Mouse (Mus musculus) heart, adult 18-20 months (tissue): ENCODE measurements at regions not wholly inside any gene's neighbourhood (a gene's known extent, or its start where the extent isn't known, plus 50 kb on each side); places are given as distances from the start of the nearest gene placed in this dataset.

Experiments
- DNase-seq, 2 experiments: peaks; one replicate each; pipeline ENCODE4 v3.0.0; 2021 to 2022; ENCODE audit warnings: mixed read lengths in 1 of 2

DNA sequence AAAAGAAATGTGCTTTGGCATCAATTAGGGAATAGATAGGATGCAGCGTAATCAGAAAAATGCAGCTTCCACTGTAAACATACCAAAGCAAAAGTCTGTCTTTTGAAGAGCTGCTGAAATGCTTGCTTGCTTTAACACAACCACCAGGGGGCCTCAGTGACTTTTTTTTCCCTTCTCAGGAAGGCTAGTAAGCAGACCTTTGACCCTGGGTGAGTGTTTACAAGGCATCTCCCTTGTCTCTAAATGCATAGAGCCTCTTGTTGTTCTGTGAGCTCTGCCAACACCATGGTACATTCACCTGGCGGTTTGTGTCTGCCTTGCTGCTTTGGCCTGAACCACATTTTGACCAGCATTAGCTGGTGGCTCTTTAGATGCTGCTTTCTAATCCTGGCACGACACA, 191.9 kb upstream of the C9orf72 start:
- peak in 1 of 2 experiments; percentile 2 for DNase-seq

DNA sequence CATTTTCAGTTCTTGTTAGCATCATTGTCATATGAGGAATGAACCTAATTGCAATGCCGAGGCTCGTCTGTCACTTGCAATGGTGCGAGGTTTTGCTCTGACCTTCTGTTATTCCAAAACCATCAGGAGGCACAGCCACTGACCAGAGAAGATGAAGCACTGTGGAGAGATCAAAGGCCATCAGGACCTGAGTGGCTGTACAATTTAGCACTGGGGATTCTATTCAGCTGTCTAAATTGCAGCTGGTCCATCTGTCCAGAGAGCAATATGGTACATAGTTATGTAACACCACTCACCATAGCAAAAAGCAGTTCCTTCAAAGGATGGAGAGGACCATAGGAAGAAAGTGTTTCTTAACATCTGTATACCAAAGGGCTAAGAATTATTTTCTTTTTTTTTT, 187.5 kb upstream of the C9orf72 start:
- DNase-seq = no peak

DNA sequence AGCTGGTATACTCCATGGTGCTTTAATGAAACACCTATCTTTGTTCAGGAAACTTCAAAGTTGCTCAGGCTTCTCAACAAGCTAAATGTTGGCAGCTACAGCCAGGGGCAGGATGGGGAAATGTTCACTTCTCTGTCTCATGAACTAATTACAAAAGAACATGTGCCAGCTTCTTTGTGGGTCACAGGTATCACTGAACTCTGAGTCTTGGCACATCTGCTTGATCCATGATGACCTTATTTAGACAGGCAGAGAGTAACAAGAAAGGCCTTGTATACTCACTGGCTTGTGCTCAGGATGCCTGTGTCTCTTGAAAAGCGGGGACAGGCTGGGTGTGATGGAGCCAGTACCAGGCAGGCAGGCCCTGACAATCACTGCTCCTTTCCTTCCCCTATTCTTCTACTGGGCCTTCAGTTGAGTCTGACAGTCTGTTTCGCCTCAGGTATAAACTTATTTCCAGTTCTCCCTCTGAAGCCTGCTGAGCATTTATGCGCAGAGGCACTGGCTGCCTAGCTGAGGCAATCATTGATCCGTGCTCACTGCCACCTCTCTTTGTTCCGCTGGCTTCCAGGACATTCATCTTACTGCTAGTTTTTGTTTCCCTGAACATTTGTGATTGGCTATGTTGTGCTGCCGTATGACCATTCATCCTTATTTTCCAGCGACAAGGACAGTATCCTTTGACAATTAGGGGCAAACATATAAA, 179.5 kb upstream of the C9orf72 start:
- no peak for DNase-seq

DNA sequence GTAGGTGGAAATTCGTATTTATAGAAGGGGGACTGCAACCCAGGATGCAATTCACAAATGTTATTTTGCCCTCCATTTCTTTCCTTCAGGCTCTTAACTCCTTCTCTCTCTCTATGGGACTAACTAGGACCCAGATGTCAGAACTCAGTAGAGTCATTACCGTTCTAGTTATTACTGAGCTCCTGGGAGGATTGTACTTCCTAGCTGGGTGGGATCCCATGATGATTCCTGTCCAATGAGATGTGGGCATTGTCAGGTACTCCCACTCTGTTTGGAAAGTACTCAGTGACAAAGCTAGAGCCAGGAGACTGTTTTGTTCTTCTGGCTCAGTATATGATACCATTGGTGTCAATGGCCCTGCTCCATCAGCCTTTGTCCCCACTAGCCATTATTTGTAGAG, 178.1 kb upstream of the C9orf72 start:
- no peak for DNase-seq

DNA sequence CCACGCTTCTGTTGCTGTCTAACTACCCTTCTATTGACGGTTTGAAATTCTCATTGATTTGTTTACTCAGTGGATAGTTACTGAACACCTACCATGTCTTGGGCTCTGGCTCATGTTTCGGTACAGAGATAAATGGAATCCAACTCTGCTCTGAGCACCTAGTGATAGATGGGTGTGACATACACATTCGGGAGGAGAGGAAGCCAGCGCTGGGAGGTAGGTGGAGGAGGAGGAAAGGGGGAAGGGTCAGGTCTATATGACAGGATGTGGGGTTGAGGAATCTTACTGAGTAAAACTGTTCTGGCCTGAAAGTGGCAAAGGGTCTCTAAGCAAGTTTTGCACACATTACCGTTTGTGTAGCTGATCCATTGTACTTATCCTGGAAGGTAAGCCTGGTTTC, 177.6 kb upstream of the C9orf72 start:
- no peak for DNase-seq

DNA sequence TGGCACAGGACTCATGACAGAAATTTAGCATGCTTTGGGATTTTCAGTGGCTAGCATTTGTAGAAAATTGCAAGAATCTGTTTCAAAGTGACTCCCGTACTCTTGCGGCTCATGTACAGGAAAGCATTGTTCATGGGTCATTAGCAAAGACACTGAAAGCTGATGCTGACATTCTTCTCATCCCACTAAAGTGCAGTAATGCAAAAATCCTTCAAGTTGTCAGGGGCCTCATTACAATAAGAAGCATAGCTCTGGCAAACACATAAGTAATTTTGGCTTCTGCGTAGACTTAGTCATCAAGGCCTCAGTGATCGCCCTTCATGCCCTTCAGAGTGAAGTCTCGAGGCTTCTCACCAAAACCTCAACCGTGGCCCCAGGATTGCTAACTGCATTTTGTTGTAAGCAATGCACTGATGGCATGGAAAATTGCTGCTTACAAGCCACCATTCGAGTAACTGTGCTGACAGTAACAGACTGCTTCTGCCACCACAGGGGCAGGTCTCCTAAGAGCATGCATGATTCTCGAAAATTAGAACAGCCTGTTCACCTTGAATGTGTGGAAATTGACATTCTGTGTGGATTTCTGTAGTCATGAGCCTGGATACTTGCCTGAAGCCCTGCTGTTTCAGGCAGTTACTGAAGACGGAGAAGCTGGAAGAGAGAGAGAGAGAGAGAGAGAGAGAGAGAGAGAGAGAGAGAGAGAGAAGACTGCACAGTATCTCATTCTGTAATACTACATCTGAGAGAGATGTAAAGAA, 176.6 kb upstream of the C9orf72 start:
- DNase-seq = no peak

DNA sequence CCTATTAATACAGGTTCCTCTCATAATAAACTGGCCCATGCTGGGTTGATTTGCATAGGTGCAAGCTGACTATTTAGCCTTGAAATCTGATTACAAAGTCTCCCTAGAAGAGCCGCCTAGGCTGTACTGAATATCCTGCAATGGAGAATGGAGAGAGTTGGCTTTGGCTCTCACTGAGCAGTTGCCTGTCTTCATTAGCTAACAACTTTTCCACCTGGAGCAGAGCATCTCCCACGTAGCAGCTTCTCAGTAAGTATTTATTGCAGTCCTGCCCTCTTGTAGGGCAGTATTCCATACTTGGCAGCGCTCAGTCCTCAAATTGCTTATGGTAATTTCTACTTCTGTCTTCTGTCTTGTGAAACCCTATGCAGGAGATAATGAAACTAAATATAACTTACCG, 175.8 kb upstream of the C9orf72 start:
- no peak for DNase-seq

DNA sequence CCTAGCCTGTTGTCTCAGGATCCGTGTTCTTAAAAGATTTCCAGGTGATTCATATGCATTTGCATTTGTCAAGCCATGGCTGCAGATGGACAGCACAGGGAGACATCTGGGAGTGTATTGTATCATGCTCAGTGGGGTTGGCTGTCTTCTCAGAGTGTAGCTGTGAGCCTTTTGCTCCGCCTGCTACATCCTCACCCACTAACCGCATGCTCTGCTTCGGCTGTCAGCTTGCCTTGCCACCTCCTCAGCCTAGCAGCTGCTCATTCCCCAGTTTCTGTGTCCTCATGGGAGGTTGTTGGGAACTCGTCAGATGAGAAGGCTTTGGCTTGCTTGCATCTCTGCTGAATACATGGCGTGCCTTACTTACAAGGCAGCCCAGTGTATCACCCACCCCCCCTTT, 174.5 kb upstream of the C9orf72 start:
- no peak for DNase-seq

DNA sequence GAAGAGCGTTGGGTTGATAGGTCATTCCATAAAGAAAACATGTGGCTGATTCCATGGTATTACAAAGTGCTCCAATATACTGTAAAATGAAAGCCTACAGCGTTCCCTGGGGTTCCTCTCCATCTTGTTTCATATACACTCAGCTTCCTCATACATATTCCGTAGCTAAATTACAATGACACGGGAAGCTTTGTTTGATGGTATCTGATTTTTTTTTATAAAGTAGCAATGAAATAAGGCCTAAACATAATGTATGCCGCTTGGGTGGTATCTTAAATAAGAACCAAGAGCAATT, 169.6 kb upstream of the C9orf72 start:
- DNase-seq = no peak

DNA sequence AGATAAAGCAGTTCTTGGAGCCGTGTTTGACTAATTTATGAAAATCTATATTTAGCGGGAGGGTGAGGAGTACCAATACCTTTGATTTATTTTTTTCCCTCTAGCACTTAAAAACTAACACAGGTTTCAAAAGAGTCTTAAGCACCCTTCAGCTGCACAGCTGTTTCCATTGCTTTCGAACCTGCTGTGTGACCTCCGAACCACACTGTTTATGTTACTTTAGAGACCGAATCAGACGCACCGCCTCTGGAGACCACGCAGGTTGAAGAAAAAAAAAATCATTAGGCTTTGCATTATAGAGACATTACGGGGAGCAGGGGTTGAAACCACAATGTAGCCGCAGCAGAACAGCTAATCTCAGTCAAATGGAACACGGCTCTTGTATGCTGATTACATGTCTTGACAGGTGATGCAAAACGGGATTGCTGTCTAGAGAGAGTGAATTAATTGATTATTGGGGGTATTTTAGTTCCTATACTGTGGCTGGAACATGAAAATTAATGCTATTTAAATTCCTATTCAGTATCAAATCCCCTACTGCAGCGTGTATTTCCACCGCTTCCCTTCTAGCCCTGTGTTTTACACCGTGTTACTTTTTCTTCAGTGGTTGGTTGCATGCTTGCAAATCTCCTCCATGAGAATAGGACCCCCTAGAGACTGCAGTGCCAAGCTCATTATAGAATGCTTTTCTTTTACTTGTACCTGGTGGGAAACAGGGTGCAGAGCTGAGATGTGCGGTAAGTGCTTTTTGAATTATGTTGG, 169.0 kb upstream of the C9orf72 start:
- DNase-seq = no peak

DNA sequence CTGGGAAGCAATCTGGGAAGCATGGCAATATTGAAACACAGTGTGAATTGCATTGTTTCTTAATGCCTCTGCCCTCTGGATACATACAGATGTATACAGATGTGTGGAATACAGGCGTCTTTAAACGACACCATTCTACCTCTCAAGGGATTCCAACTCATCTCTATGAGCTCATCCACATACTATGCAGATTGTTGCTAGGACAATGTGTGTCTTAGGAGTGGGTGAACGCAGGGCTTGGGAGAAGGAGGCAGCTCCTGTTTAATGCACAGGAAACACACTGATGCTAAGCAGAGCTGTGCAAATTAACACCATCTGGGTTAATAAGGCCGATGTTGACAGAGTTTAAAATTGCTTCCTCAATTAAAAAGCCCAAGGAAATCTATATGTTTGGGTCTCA, 149.8 kb upstream of the C9orf72 start:
- DNase-seq = no peak

DNA sequence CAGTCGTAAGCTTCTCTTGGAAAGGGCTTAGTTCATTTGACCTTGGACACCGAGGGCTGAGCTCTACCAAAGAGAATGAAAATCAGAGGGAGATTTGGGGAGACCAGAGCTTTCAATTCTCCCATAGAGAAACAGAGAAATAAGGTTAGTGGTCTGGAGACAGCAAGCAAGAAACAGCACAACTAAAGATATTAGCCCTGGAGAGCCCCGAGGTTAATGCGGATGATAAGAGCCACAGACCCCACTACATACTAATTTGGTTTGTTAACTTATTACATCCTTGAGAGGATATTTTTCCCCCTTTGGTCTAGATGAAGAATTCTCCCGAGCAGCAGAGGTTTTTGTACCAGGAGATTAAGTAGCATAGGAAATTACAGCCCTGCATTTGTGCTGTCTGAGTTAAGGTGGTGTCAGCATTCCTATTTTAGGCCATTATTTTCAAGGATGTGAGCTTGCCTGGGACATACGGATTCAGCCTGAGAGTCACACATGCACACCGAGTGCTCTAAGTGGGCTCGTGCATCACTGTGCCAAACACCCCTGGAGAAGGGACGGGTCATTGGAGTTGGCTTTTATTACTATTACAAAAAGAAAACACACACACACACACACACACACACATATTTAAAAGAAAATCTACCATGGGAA, 147.4 kb upstream of the C9orf72 start:
- DNase-seq = no peak

DNA sequence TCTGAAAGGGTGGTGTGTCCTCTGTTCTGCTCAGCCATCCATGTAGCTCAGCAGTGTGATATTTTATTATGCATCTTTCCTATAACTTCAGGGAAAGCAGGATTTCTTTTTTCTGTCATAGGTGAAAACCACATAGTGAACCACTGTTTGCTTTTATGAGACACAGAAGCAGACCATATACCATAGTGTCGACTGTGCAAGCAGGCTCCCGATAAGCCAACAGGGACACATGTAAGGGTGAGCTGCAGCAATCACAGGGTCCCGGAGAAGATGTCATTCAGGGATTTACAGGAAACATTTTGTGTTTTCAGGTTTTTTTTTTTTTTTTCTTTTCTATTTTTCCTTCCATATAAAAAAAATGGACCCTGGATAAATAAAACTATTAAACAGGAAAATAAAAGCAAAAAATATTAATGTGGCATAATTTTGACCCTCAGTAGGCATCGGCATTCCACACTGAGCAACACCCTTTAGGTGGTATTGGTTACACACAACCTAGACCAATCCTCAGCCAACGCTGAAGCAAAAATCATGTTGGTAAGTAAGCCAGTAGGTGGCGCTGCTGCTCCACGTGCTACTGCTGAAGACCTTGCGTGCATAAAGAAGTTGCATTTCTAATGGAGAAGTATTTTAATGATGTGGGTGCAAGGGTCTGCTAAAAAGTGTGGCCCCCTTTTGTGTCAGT, 146.7 kb upstream of the C9orf72 start:
- DNase-seq = peak; percentile 27 to 77

DNA sequence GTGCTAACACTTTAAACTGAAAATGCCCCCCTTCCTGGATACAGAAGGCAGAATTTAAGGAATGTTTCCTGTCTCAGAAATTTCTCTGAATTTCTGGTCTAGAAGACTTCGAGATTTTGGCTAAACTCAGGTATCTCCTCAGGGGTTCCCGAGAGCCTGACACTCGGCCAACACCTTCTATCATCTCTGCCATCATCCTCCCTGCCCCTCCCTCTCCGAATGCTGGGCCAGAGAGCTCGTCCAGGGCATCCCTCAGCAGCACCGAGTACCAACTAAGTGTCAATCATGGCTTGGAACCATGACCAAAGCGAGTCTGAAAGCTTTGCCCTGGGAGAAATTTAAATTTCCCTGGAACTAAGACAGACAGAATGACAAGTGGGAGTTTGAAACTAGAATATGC, 138.2 kb upstream of the C9orf72 start:
- DNase-seq = no peak

DNA sequence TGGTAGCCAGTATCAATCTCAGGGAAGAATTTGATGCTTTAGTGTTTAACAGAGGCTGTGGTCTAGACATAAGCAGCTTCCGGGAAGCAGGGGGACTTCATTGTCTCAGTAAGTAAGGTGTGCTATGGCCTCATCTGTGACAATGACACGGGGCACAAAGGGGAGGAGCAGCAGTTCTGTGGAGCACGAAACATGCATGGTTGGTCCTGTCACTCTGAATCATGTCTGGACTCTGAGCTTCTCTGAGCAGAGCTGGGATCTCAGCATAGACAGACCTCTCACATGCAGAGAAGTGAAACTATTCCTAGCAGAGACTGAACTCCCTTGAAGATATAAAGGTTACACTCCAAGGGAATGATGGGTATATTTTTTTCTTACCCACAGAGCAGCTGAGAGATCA, 136.2 kb upstream of the C9orf72 start:
- DNase-seq = no peak

DNA sequence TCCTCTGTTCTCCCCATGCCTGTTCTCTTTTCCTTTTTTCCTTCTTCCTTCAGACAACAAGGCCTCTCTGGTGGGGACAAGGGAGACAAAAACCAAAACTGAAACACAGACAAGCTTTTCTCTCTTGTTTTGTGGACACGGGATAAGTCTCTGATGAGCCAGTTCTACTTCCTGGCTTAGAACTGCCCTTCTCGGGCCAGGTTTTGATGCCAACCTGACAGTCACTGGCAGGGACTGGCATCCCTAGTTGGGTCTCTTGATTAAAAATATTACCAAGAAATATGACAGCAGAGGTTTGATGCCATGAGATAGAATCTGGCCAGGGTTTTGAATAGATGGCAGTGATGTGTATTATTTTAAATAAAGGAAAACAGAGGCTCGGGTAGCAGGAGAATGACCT, 133.4 kb upstream of the C9orf72 start:
- DNase-seq = no peak

DNA sequence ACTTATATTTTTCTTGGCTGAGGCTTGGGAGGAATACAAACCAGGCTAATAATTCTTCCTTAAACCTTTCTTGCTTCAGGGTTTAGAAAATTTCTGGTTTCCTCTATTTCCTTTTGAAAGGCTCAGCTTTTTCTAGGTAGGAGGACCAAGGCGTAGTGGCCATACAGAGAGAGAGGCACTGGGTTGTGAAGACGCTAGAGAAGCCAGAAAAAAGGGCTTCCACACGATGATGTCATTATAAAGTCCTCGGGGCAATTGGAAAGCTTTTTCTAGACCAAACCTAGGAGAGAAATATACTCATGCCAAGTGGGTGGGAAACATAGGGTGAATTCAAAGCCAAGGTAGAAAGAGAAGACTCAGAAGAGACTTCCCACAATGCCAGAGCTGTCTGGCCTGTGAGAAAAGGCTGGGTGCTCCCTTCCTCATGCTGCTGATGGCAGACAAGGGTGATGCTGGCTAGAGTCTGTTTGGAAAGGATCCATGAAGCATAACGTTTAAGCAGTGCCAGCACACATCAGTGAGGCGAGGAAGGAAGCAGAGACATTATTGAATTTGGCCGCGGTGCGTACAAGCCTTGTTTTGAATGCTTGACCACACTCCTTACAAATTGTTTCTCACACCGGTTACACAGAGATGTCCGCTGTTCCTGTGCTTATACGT, 131.1 kb upstream of the C9orf72 start:
- peak; percentile 18 to 25 for DNase-seq

DNA sequence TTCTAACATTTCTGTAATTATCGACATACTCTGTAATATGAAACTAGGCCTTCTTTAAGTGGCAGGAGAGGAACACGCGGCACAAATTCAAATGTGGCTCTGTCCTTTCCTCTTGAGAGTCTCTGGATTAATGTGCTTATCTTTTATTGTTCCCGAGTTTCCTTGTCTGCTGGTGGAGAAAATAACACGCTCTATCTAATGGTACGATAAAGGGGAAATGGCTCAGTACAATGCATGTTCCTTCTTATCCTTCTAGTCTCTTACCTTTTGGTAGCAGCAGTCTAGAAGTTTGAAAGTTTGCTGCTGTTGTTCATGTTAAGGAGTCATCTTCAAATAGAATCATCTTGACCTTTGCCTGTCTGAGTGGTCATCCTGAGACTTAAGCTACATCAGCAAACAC, 130.1 kb upstream of the C9orf72 start:
- no peak for DNase-seq

DNA sequence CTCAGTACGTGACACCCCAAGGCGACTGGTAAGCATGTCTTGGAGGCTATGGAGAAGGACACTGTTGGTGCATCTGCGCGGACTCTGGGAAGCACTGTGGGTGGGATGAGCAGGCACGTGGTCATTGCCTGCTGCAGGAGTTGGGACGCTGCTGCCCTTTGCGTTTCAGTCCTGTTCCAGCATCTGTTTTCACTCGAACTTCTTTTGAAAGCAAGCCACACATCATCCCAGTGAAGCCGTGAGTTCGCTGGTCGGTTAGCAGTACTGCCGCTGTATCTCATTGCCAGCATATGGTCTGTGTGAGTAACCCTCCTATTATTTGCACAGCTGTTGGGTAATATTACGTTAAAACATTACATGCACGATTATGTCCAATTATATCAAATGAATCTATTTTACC, 128.1 kb upstream of the C9orf72 start:
- no peak for DNase-seq

DNA sequence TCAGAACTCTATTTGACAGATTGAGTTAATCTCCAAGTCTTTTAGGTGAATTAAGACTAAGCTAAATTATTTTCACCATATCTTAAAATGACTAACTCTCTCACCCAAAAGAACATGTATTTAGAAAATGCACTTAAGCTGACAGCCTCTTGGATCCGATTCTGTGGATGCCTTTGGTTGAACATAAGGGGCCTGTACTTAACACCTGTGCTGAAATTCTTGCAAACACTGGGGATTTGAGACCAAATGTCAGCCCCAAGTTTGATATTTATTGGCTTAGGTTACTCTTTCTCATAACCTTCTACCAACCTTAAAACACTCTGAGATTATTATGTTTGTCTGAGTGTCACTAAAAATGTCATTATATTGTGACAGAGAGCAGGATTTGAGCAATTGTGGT, 126.6 kb upstream of the C9orf72 start:
- DNase-seq = no peak

DNA sequence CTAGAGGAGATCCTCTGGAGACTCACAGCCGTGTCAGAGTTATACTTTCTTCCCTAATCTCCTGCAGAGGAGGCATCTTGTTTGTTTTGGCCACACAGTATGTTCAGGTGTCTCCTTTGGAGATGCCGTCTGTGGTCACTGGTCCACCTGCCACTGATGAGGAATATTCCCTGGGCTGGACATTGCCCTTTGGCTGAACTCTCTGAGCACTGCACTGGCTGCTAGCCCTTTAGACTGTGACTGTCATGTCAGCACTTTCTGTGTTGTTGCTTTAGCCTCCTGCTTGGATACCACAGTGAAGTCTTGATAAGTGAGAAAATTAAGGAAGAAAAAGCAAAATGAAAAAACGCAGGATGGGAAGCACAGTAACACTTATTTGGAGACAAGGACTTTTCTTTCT, 124.5 kb upstream of the C9orf72 start:
- no peak for DNase-seq

DNA sequence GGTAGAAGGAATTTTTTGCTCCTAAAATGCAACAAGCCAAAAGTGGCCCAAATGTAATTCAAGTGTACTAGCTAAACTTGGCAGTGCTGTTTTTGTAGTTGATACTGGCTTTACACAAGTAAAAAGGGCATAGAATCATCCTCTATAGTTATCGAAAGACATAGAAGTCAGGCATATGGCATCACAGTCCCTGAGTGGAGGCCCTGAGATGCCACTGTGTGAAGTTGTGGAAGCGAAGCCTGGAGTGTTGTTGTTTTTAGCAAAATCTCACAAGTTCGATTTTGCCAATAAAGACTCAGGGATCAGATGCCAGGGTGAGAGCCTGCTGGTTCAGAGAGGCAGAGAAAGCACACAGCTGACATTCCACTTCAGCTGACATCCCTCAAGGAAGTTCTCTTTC, 121.6 kb upstream of the C9orf72 start:
- no peak for DNase-seq
